In genomic region chr4:77675798-77676197, GRCm38 (mm10) we compare ENCODE assay signal across 26 mouse cellular contexts.
"Had no signal": no experiment of that assay in that cellular context is flagged by ENCODE, and none has a peak within 500 bp of the region (broad histone marks: within the 10 kb centered on the region; RNA-seq: fewer than 3 reads in every experiment).

No protein-coding gene starts in this region.

- DNase-seq: gastrocnemius, adult 2 months; gastrocnemius, postnatal 10 days; gastrocnemius, postnatal 25 days; heart, adult 18-20 months; heart, postnatal 10 days; heart, postnatal 4 days; kidney, adult 11 months; kidney, adult 2 months; kidney, adult 9 months; kidney, postnatal 14 days; kidney, postnatal 36 days; layer of hippocampus, postnatal 36 days; left cerebral cortex, postnatal 4 days had no signal

- ATAC-seq: forebrain, embryonic 16.5 days; hindbrain, embryonic 16.5 days; intestine, embryonic 16.5 days; liver, embryonic 12.5 days had no signal

- H3K27ac ChIP-seq: gastrocnemius, adult 2 months; heart, embryonic 10.5 days; hindbrain, embryonic 10.5 days; hindbrain, embryonic 12.5 days; hindbrain, embryonic 14.5 days; kidney, embryonic 15.5 days; kidney, postnatal 0 days; limb, embryonic 13.5 days; limb, embryonic 15.5 days; liver, embryonic 12.5 days had no signal

- H3K4me3 ChIP-seq: gastrocnemius, adult 2 months; heart, embryonic 10.5 days; heart, embryonic 12.5 days; hindbrain, embryonic 10.5 days; hindbrain, embryonic 12.5 days; kidney, embryonic 15.5 days; limb, embryonic 13.5 days; limb, embryonic 15.5 days; liver, embryonic 12.5 days had no signal
